Mouse (Mus musculus): ENCODE results near the gene Ces1e. TPM values are rescaled to one million over a fixed set of nuclear protein-coding genes. Genes with fewer than 3 reads are reported as not detected.

Ces1e gene
- polyA plus RNA-seq (2016; fragmentation: Nextera tagmentation; extraction: Ambion mirVana) = not detected in 2 replicates

- no peak within 1 kb of the TSS for H3K27ac ChIP-seq
- H3K27me3 ChIP-seq = no peaks in the 10 kb centered on the region
- no peak within 1 kb of the TSS for H3K9ac ChIP-seq (replicated peaks)
- no peaks in the 10 kb centered on the region for H3K4me1 ChIP-seq (replicated peaks)
- no peaks in the 10 kb centered on the region for H3K9me3 ChIP-seq
- no peak within 1 kb of the TSS for H3K4me3 ChIP-seq (replicated peaks)
- ATAC-seq (ENCODE audit: insufficient number of reproducible peaks, insufficient read depth, low FRiP score, low TSS enrichment, low read depth) = no peak
- H3K4me2 ChIP-seq = no peak within 1 kb of the TSS
- no peaks in the 10 kb centered on the region for H3K36me3 ChIP-seq
Observed at GRCm38 (mm10) chr8:93229446-93229845, at the start of gene Ces1e. TSS of gene Ces1e (minus strand) at chr8:93229619.

GRCm38 (mm10) chr8:93278176-93278805 is 48.9 kb upstream of the Ces1e start:
- WGBS = 74% methylated on average over 4 of the region's 4 CpGs
- no peaks in the 10 kb centered on the region for H3K4me1 ChIP-seq (replicated peaks)
- H3K4me2 ChIP-seq = no peak overlapping the region
- no peak overlapping the region for H3K27ac ChIP-seq
- no peak overlapping the region for H3K4me3 ChIP-seq (replicated peaks)
- H3K9me3 ChIP-seq = no peaks in the 10 kb centered on the region
- ATAC-seq (ENCODE audit: insufficient number of reproducible peaks, insufficient read depth, low FRiP score, low TSS enrichment, low read depth) = no peak
- no peaks in the 10 kb centered on the region for H3K36me3 ChIP-seq
- H3K27me3 ChIP-seq = no peaks in the 10 kb centered on the region
- H3K9ac ChIP-seq (replicated peaks) = no peak overlapping the region

DNA sequence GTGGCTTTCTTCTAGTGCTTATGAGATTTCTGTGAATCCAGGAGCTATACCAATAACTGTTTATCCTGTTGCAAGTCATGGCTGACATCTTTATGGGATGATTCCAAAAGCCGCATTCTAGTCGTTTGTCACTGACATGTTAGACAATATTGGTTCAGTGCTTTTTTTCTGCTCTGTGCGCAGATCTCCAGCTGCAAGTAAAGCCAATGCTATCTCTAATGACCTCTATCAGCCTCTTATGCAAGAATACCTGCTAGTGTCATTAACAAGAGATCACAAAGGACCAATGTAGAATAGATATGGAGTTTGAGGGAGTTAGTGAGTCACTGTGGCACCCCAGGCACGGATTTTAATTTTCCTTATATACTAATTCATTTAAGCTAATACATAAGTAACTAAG is 45.2 kb upstream of the Ces1e start:
- Histone ChIP-seq H3K27ac (no peak overlapping the region), H3K4me3 (replicated peaks) (no peak overlapping the region), H3K4me1 (replicated peaks) (no peaks in the 10 kb centered on the region), H3K9ac (replicated peaks) (no peak overlapping the region), H3K4me2 (no peak overlapping the region), H3K9me3 (no peaks in the 10 kb centered on the region), H3K36me3 (no peaks in the 10 kb centered on the region), H3K27me3 (no peaks in the 10 kb centered on the region)
- 86% methylated on average over 4 of the region's 4 CpGs for WGBS
- no peak for ATAC-seq (ENCODE audit: insufficient number of reproducible peaks, insufficient read depth, low FRiP score, low TSS enrichment, low read depth)

DNA sequence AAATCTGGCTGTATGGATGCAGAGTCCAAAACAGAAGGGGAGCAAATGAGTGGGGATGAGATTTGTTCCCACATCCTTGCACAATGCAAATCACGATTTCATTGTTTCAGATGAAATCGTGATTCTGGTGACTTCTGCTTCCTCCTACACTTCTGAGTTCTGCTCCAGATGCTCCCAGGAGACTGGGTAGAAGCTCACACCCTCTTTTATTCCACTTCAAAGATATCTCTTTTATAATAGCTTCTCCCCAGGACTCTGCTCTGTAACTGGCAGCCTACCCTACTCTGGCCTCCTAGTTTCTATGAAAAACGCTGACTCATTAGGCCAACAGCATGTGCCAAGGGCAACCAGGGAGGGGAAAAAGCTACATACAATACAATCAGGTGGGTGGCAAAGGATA is 43.9 kb upstream of the Ces1e start:
- H3K4me1 ChIP-seq (replicated peaks) = no peaks in the 10 kb centered on the region
- no peak overlapping the region for H3K4me2 ChIP-seq
- no peak overlapping the region for H3K4me3 ChIP-seq (replicated peaks)
- ATAC-seq (ENCODE audit: insufficient number of reproducible peaks, insufficient read depth, low FRiP score, low TSS enrichment, low read depth) = no peak
- no peaks in the 10 kb centered on the region for H3K9me3 ChIP-seq
- H3K36me3 ChIP-seq = no peaks in the 10 kb centered on the region
- WGBS = 86% methylated on average over 3 of the region's 3 CpGs
- no peak overlapping the region for H3K9ac ChIP-seq (replicated peaks)
- H3K27me3 ChIP-seq = no peaks in the 10 kb centered on the region
- no peak overlapping the region for H3K27ac ChIP-seq

GRCm38 (mm10) chr8:93272686-93273085 is 43.3 kb upstream of the Ces1e start:
- Histone ChIP-seq H3K36me3 (no peaks in the 10 kb centered on the region), H3K9me3 (no peaks in the 10 kb centered on the region), H3K4me1 (replicated peaks) (no peaks in the 10 kb centered on the region), H3K27me3 (no peaks in the 10 kb centered on the region), H3K4me3 (replicated peaks) (no peak overlapping the region), H3K27ac (no peak overlapping the region), H3K4me2 (no peak overlapping the region), H3K9ac (replicated peaks) (no peak overlapping the region)
- 89% methylated on average over 4 of the region's 4 CpGs for WGBS
- no peak for ATAC-seq (ENCODE audit: insufficient number of reproducible peaks, insufficient read depth, low FRiP score, low TSS enrichment, low read depth)

DNA sequence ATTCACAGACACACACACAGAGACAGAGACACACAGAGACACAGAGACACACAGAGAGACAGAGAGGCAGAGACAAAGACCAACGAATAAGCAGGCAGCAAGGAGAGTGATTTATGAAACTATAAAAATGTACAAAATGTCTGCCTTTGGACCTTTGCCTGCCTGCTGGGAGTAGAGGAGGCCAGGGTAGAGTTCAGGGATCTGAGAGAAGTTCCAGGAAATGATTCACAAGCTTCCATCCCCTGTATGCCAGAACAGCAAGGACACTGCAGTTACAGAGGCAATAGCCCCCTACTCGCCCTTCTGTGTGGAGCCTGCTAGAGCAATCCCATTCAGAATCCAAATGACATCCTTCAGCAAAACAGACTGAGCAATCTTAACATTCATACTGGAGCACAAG is 32.0 kb upstream of the Ces1e start:
- Histone ChIP-seq H3K4me1 (replicated peaks) (no peaks in the 10 kb centered on the region), H3K4me2 (no peak overlapping the region), H3K36me3 (no peaks in the 10 kb centered on the region), H3K9me3 (no peaks in the 10 kb centered on the region), H3K4me3 (replicated peaks) (no peak overlapping the region), H3K27me3 (no peaks in the 10 kb centered on the region), H3K9ac (replicated peaks) (no peak overlapping the region), H3K27ac (no peak overlapping the region)
- WGBS = 55% methylated on average over 2 of the region's 2 CpGs
- ATAC-seq (ENCODE audit: insufficient number of reproducible peaks, insufficient read depth, low FRiP score, low TSS enrichment, low read depth) = no peak

DNA sequence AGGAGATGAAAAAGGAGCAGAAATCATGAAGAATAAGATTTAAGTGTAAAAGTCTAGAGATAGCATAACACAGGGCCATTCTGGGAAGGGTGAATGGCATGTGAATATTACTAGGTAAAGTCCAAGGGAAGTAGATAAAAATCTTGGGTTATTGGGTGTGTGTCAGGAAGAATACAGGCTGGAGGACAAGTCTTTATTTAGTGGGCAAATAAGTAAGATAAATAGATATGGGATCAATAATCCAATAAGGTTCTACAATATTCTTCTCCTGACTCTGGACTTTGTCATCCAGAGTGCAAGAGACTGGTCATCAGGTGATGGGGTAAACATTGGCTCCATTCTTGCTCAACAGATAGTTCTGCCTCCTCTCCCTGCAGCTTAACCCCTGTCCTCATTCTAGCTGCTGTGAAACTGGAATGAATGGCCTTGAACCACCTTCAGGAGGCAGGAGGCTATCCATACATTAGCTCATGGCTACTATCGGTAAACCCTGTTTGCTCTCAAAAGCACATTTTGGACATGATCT is 23.0 kb upstream of the Ces1e start:
- WGBS = 94% methylated on average over 1 of the region's 1 CpGs
- Histone ChIP-seq H3K9me3 (no peaks in the 10 kb centered on the region), H3K27me3 (no peaks in the 10 kb centered on the region), H3K4me1 (replicated peaks) (no peaks in the 10 kb centered on the region), H3K36me3 (no peaks in the 10 kb centered on the region), H3K4me2 (no peak overlapping the region), H3K4me3 (replicated peaks) (no peak overlapping the region), H3K27ac (no peak overlapping the region), H3K9ac (replicated peaks) (no peak overlapping the region)
- ATAC-seq (ENCODE audit: insufficient number of reproducible peaks, insufficient read depth, low FRiP score, low TSS enrichment, low read depth) = no peak

- Histone ChIP-seq H3K36me3 (no peaks in the 10 kb centered on the region), H3K4me3 (replicated peaks) (no peak overlapping the region), H3K4me1 (replicated peaks) (no peaks in the 10 kb centered on the region), H3K9me3 (no peaks in the 10 kb centered on the region), H3K4me2 (no peak overlapping the region), H3K9ac (replicated peaks) (no peak overlapping the region), H3K27me3 (no peaks in the 10 kb centered on the region), H3K27ac (no peak overlapping the region)
- WGBS = 90% methylated on average over 2 of the region's 2 CpGs
- no peak for ATAC-seq (ENCODE audit: insufficient number of reproducible peaks, insufficient read depth, low FRiP score, low TSS enrichment, low read depth)
Observed at GRCm38 (mm10) chr8:93246057-93246456, 16.6 kb upstream of the Ces1e start.

DNA sequence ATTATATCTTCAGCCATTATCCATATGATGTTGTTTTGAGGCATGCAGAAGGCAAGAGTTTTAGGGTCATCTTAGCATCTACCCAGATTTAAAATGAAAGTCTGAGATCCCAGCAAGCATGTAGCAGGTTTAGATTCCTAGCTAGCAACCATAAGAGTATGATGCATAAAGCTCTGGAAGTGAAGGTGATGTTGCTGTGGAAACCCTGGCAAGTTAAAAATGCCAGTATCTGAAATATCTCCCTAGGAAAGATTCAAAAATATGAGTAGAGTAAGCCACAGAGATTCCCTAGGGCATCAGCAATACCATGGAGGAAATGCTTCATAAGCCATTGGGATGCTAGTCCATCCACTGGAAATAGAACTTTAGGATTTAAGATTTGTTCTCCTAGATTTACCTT is 10.5 kb upstream of the Ces1e start:
- Histone ChIP-seq H3K4me1 (replicated peaks) (no peaks in the 10 kb centered on the region), H3K4me2 (no peak overlapping the region), H3K4me3 (replicated peaks) (no peak overlapping the region), H3K27me3 (no peaks in the 10 kb centered on the region), H3K9me3 (no peaks in the 10 kb centered on the region), H3K27ac (no peak overlapping the region), H3K9ac (replicated peaks) (no peak overlapping the region), H3K36me3 (no peaks in the 10 kb centered on the region)
- ATAC-seq (ENCODE audit: insufficient number of reproducible peaks, insufficient read depth, low FRiP score, low TSS enrichment, low read depth) = no peak

DNA sequence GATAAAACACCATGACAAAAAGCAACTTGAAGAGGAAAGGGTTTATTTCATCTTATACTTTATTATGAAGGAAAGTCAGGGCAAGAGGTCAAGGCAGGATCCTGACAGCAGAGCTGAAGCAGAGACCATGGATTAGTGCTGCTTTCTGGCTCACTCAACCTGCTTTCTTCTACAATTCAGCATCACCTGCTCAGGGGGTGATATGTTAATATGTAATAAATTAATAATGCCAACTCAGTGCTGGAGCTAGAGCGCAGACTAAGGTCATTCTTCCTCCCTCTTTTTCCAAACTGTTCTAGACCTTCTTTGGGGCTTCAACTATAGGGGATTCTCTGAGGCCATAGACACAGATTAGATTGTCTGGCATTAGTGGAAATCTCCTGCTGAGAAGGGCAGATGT is 6.3 kb upstream of the Ces1e start:
- no peaks in the 10 kb centered on the region for H3K9me3 ChIP-seq
- H3K27ac ChIP-seq = no peak overlapping the region
- WGBS = 91% methylated on average over 1 of the region's 1 CpGs
- H3K4me2 ChIP-seq = no peak overlapping the region
- H3K27me3 ChIP-seq = no peaks in the 10 kb centered on the region
- H3K9ac ChIP-seq (replicated peaks) = no peak overlapping the region
- ATAC-seq (ENCODE audit: insufficient number of reproducible peaks, insufficient read depth, low FRiP score, low TSS enrichment, low read depth) = no peak
- no peak overlapping the region for H3K4me3 ChIP-seq (replicated peaks)
- no peaks in the 10 kb centered on the region for H3K36me3 ChIP-seq
- no peaks in the 10 kb centered on the region for H3K4me1 ChIP-seq (replicated peaks)

GRCm38 (mm10) chr8:93234706-93235105 is 5.3 kb upstream of the Ces1e start:
- no peak overlapping the region for H3K9ac ChIP-seq (replicated peaks)
- H3K27me3 ChIP-seq = no peaks in the 10 kb centered on the region
- no peak overlapping the region for H3K27ac ChIP-seq
- H3K4me1 ChIP-seq (replicated peaks) = no peaks in the 10 kb centered on the region
- no peaks in the 10 kb centered on the region for H3K9me3 ChIP-seq
- H3K4me3 ChIP-seq (replicated peaks) = no peak overlapping the region
- WGBS = 91% methylated on average over 1 of the region's 1 CpGs
- no peak for ATAC-seq (ENCODE audit: insufficient number of reproducible peaks, insufficient read depth, low FRiP score, low TSS enrichment, low read depth)
- H3K36me3 ChIP-seq = no peaks in the 10 kb centered on the region
- no peak overlapping the region for H3K4me2 ChIP-seq

- Histone ChIP-seq H3K36me3 (no peaks in the 10 kb centered on the region), H3K4me1 (replicated peaks) (no peaks in the 10 kb centered on the region), H3K27me3 (no peaks in the 10 kb centered on the region), H3K9me3 (no peaks in the 10 kb centered on the region), H3K27ac (no peak overlapping the region), H3K4me3 (replicated peaks) (no peak overlapping the region), H3K9ac (replicated peaks) (no peak overlapping the region), H3K4me2 (no peak overlapping the region)
- WGBS = 88% methylated on average over 6 of the region's 6 CpGs
- no peak for ATAC-seq (ENCODE audit: insufficient number of reproducible peaks, insufficient read depth, low FRiP score, low TSS enrichment, low read depth)
Observed at GRCm38 (mm10) chr8:93234068-93234467, 4.6 kb upstream of the Ces1e start.
